Mouse (Mus musculus): ENCODE measurements around the gene Slc3a1.

The Slc3a1 gene

DNA sequence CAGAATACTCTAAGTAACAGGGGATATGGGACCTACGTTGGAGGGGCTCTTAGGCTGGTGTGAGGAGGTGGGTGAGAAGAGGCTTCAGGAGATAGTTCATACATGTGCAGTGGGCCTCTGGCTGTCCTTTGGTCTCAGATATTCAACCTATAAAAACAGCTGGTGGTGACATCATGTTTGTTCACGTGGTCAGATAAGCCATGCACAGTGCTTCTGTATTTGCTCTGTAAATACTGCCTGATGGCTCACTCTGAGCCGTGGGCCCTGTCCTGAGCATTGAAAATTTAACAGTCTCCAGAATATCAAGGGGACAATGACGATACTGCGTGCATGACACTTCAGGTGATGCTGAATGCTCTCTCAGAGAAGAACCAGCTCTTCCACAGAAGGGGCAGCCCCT, 9.7 kb downstream of the Slc3a1 start:
- DNase-seq (ENCODE audit: low spot score): no peak

GRCm38 (mm10) chr17:85038311-85038710, 10.1 kb downstream of the Slc3a1 start:
- no peak for DNase-seq (ENCODE audit: low spot score)

- DNase-seq (ENCODE audit: low spot score): no peak
Observed at GRCm38 (mm10) chr17:85038761-85039160, 10.6 kb downstream of the Slc3a1 start.

- DNase-seq (ENCODE audit: low spot score): no peak
Observed at GRCm38 (mm10) chr17:85040913-85041312, 12.7 kb downstream of the Slc3a1 start.

DNA sequence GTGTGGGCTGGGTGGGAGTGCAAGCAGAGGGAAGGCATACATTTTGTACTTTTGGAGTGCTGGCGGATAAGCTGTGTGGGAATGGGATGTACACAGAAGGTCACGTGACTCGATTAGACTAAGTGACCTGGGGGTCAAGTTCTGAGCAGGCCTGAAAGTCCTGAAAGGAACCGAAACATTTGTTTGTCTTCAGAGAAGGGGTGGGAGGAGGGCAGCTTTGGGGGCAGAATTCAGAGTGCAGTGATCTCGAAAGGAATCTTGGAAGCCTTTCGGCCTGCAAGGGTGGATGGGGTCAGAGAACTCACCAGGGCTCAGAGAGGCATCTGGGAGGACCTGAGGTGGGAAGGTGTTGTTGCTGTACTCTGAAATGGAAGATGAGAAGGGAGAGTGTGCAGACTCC, 14.2 kb downstream of the Slc3a1 start:
- peak; percentile 13 for DNase-seq (ENCODE audit: low spot score)

- no peak for DNase-seq (ENCODE audit: low spot score)
Observed at GRCm38 (mm10) chr17:85043404-85043816, 15.2 kb downstream of the Slc3a1 start.

DNA sequence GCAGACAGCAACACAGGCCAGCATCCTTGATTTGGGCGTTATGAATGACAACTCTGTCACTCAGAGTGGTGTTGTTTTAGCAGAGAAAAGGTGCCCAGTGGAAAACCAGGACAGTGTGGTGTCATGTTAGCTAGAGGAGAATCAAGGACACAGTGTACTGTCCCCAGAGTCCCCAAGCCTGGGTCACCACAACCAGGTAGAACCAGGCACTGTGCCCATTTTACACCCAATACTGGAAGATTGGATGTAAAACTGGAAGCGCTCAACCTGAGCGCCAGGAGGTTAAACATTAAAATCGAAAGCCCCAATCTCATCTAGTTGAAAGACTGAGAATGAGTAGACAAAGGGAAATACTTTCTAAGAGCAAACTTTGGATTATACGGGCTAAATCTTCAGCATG, 16.3 kb downstream of the Slc3a1 start:
- DNase-seq (ENCODE audit: low spot score): no peak

GRCm38 (mm10) chr17:85045160-85045559, 17.0 kb downstream of the Slc3a1 start:
- DNase-seq (ENCODE audit: low spot score): no peak

GRCm38 (mm10) chr17:85048379-85048778, 20.2 kb downstream of the Slc3a1 start:
- DNase-seq (ENCODE audit: low spot score): no peak

DNA sequence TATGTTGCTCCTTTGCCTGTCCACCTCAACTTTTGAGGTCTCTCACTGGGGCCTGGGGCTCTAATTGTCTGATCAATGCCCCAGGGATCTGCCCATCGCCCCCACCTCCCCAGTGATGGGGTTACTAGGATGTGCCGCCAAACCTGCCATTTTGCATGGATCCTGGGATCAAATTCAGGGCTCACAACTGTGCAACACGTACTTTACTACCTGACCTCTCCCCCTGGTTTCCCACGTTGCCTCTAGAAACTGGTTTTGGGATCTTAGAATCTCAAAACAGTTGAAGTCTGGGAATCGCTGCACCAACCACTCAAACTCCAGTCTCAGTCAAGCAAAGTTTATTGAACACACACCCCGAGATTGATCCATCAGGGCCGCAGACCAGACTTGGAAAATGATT, 30.1 kb downstream of the Slc3a1 start:
- no peak for DNase-seq (ENCODE audit: low spot score)

GRCm38 (mm10) chr17:85059136-85059535, 31.0 kb downstream of the Slc3a1 start:
- no peak for DNase-seq (ENCODE audit: low spot score)

DNA sequence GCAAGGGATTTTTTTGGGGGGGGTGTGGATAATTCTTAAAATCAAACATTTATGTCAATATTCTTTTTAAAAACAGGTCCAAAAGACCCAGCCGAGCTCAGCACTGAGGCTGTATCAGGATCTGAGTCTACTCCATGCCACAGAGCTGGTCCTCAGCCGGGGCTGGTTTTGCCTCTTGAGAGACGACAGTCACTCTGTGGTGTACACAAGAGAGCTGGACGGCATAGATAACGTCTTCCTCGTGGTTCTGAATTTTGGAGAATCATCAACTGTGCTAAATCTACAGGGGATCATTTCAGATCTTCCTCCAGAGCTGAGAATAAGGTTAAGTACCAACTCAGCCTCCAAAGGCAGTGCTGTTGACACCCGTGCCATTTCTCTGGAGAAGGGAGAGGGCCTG, 35.4 kb downstream of the Slc3a1 start:
- no peak for DNase-seq (ENCODE audit: low spot score)

DNA sequence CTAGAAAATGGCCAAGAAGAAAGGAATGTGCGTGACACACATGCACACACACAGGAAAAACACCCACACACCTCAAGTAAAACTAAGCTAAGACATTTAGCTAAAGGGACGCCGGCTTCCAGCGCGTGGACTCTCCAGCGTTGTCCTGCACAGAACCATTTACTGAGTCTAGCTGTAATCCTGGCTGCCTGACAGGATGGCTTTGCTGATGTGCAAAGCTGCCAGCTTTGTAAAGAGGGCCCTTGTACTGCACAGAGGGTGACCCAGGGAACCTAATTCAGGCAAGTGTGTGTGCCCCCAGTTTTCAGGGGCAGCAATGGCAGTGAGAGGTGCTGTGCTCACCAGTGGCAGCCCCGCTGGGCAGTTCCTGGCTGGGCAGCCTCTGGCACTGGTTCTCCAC, 39.2 kb downstream of the Slc3a1 start:
- no peak for DNase-seq (ENCODE audit: low spot score)

GRCm38 (mm10) chr17:85070658-85071057, 42.5 kb downstream of the Slc3a1 start:
- DNase-seq (ENCODE audit: low spot score): no peak

DNA sequence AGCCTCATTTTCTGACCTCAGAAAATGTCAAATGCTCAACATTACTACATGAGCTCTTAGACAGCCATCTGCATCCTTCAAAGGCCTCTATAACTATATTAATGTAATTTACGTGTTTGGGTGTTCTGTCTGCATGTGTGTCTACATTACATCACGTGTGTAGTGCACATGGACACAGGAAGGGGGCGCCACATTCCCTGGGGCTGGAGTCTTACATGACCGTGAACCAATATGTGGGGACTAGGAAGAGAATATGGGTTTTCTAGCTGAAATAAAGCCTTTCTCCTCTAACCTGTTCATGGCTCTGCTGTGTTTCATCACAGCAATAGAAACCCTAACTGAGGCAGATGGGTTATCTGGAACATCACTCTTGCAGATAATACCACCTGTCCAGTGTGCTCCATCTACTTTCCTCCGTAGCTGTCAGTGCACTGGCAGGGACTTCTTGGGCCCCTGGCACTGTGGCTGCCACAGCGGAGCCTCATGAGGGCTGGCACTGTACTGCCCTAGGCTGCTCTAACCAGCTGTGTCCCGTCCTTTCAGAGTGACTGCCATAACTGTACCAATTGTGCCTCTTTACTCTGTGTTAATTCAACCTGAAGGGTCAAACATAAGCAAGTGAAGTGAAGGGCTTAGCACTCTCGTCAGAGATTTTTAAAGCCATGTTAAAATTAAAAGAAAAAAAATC, 43.1 kb downstream of the Slc3a1 start:
- DNase-seq (ENCODE audit: low spot score): no peak

- DNase-seq (ENCODE audit: low spot score): peak; percentile 8
Observed at GRCm38 (mm10) chr17:85072383-85072782, 44.2 kb downstream of the Slc3a1 start.

- no peak for DNase-seq (ENCODE audit: low spot score)
Observed at GRCm38 (mm10) chr17:85073214-85073613, 45.0 kb downstream of the Slc3a1 start.

- DNase-seq (ENCODE audit: low spot score): no peak
Observed at GRCm38 (mm10) chr17:85074083-85074482, 45.9 kb downstream of the Slc3a1 start.

GRCm38 (mm10) chr17:85079276-85079675, 51.1 kb downstream of the Slc3a1 start:
- DNase-seq (ENCODE audit: low spot score): no peak

- no peak for DNase-seq (ENCODE audit: low spot score)
Observed at GRCm38 (mm10) chr17:85080781-85081180, 52.6 kb downstream of the Slc3a1 start.

- DNase-seq (ENCODE audit: low spot score): no peak
Observed at GRCm38 (mm10) chr17:85085335-85085734, 57.2 kb downstream of the Slc3a1 start.

GRCm38 (mm10) chr17:85086501-85086900, 58.3 kb downstream of the Slc3a1 start:
- DNase-seq (ENCODE audit: low spot score): no peak

DNA sequence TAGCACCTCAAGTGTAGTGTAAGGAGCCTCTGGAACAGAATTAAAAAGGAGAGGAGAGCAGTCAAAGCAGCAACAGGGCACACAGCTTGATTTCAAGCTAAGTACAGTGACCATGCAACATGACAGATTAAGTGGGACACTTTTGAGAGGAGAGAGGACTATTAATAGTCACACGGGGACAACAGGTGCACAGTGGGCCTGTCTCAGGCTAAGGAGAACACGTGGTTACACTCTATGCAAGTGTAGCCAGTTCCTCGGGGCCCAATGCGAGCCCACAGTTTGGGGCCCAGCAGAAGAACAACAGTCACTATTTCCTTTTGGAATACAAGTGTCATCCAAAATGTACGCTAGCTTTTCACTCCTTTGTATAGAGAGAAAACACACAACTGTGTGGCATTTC, 59.4 kb downstream of the Slc3a1 start:
- DNase-seq (ENCODE audit: low spot score): no peak

- no peak for DNase-seq (ENCODE audit: low spot score)
Observed at GRCm38 (mm10) chr17:85088401-85088800, 60.2 kb downstream of the Slc3a1 start.

All from embryo, embryonic 10.5 days (tissue).